Mouse (Mus musculus): ENCODE results near the gene Rerg. TPM values are rescaled to one million over a fixed set of nuclear protein-coding genes. Genes with fewer than 3 reads are reported as not detected.

The Rerg gene
- polyA plus RNA-seq, 1 experiment from 2014 or later: 2.4 TPM

DNA sequence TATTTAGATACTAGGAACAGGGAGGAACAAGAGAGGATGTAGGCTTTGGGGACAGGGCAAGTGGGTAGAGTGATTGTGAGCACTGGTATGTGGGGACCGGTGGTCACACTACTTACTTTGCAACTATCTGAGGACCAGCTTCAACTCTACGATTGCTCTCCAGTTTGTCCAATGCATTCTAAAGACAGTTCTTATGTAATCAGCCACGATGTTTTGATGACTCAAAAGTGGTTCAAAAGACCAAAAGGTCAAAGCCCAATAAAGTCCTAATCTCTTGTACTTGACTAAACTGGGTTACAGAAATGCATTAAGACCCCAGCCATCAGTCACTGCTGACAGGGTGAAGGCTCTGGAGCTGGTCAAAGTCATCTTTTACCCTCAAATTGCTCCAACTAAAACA, 45.3 kb downstream of the Rerg start:
- no peak for ATAC-seq (ENCODE audit: low FRiP score, low read depth)

DNA sequence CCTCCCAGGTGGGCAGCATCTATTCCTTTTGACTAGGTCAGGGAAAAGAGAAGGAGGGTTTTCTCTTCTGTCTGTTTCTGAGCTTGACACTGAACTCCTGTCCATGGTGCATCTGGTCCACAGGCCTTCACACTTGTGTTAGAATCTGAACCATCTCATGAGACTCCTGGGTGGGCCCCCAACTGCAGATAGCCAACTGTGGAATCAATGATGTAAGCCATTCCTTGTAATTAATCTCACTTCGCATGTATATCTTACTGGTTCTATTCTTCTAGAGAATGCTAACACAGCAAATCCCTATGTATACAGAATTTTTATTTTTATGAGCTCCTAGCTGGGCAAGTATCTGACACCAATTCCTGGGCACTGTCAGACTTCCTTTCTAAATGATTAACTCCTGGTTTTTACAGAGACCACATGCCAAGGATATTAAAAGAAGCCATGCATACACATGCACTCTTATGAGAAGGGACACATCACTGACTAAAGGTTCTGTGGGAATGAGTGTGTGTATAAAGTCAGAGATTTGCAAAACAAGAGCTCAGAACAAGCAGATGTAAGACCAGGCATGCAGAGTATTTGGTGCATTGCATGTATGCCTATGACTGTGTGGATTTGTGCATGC, 53.3 kb downstream of the Rerg start:
- Histone ChIP-seq H3K4me3 (no peak overlapping the region), H3K27me3 (replicated peaks) (no peaks in the 10 kb centered on the region), H3K4me1 (no peaks in the 10 kb centered on the region), H3K4me2 (replicated peaks) (no peak overlapping the region), H3K9ac (no peak overlapping the region), H3K36me3 (no peaks in the 10 kb centered on the region), H3K27ac (no peak overlapping the region), H3K9me3 (no peaks in the 10 kb centered on the region)
- WGBS: 89% methylated on average over 1 of the region's 1 CpGs
- ATAC-seq (ENCODE audit: low FRiP score, low read depth): no peak

More for the DNA sequence above, 45.3 kb downstream of the Rerg start:
- Histone ChIP-seq H3K36me3 (no peaks in the 10 kb centered on the region), H3K9ac (no peak overlapping the region), H3K4me3 (no peak overlapping the region), H3K4me2 (replicated peaks) (no peak overlapping the region), H3K27me3 (replicated peaks) (no peaks in the 10 kb centered on the region), H3K9me3 (no peaks in the 10 kb centered on the region), H3K4me1 (peaks cover 7% of the 10 kb centered on the region; the same call in 1 of the 2 replicates), H3K27ac (no peak overlapping the region)
- 81% methylated on average over 3 of the region's 3 CpGs for WGBS

DNA sequence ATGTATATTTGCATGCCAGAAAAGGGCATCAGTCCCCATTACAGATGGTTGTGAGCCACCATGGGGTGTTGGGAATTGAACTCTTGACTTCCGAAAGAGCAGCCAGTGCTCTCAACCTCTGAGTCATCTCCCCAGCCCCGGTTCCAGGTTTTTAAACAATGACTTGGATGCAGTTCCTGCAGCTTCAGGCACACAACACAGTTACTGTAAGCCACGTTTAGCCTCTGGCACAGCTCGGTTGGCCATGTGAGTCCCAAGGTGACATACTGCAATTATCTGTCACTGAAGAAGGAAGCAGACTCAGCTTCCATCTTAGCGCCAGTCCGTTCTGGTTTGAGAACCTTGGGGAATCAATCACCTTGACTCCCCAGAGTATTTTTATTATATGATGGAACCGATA, 55.4 kb downstream of the Rerg start:
- H3K9ac ChIP-seq: no peak overlapping the region
- H3K36me3 ChIP-seq: no peaks in the 10 kb centered on the region
- WGBS: 82% methylated on average over 7 of the region's 7 CpGs
- no peak overlapping the region for H3K27ac ChIP-seq
- H3K9me3 ChIP-seq: no peaks in the 10 kb centered on the region
- no peaks in the 10 kb centered on the region for H3K27me3 ChIP-seq (replicated peaks)
- no peak overlapping the region for H3K4me3 ChIP-seq
- ATAC-seq (ENCODE audit: low FRiP score, low read depth): no peak
- no peak overlapping the region for H3K4me2 ChIP-seq (replicated peaks)
- no peaks in the 10 kb centered on the region for H3K4me1 ChIP-seq

DNA sequence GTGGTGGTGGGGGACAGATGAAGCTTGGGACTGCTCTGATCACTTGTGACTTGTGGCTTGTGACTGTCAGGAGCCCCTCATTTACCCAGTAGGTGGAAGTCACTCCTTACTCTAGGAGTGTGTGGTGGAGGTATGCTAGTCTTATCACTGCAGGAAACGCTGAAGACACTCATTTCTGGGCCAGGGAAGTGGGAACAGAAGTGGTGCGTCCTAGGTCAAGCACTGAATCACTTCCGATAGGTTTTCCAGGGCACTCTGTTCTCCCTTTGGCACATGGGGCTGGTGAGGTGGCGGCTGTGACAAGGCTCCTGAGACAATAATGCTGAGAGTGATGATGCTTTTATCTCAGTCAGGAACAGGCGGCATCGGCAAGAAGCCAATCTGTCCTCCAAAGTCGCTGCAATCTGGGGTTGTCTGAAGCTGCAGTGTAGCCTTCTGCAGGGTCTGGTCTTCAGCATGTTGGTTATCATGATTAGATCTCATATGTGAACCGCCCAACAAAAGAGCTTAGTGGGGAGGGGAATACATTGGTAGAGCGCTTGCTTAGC, 59.0 kb downstream of the Rerg start:
- Histone ChIP-seq H3K9me3 (no peaks in the 10 kb centered on the region), H3K36me3 (no peaks in the 10 kb centered on the region), H3K9ac (no peak overlapping the region), H3K27me3 (replicated peaks) (no peaks in the 10 kb centered on the region), H3K27ac (no peak overlapping the region), H3K4me3 (no peak overlapping the region), H3K4me2 (replicated peaks) (no peak overlapping the region), H3K4me1 (no peaks in the 10 kb centered on the region)
- 90% methylated on average over 9 of the region's 9 CpGs for WGBS
- no peak for ATAC-seq (ENCODE audit: low FRiP score, low read depth)

DNA sequence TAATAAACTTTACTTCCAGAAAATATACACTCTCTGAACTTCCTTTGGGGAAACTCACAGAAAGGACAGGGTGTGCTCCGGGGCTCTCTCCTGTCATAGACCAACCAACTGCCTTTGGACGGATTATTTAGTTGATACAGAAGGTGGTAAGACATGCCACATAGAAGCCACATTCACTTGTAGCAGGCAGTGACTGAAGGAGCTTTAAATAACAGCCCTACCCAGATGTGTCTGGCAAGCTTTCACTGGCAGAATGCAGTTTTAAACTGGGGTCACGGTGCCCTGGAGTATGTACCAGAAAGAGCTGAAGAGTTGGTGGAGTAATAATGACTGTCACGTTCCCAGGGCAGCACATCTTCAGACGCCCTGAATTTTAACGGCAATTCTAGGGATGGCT, 59.5 kb downstream of the Rerg start:
- no peaks in the 10 kb centered on the region for H3K36me3 ChIP-seq
- ATAC-seq (ENCODE audit: low FRiP score, low read depth): no peak
- 85% methylated on average over 6 of the region's 6 CpGs for WGBS

DNA sequence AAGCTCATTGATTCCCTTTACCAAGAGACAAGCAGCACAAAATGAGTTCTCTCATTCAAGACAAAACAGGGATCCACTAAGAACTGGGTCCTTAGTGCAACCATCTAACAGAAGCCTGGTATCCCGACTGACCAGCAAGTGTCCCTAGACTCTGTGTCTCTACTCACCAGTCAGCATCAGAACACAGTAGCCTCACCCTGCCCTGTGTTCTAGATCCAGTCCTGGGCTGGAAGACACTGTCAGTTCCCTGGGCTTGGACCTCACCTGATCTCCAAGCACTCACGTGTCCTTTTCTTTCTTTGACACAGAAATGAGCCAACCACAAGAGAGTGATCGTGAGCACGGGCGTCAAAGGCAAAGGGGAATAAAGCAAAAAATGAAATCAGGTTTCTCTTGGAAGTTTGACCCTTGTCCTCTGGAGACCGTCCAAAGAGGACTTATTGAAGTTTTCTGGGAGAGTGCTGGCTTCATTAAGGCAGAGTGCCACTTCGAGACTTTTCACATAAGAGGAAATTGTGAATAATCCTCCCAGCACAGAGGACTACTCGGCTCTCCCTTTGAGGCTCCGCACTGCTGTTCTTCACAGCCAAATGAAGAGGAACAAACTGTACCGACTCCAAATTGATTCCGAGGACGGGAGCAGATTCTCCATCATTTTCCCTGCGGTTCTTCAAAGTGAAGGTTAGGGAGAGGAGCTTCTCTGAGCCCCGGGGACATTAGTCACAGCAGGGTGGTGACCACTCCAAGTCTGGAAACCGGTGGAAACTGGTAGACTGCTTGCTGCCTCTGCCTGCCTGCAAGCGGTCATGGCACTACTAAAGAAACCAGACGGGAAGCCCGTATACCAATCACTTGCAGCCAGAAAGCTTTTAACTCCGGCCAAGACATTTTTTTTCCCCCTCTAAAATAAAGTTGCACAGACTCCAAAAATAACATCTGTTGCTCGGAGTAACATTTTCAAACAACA, 60.2 kb downstream of the Rerg start:
- Histone ChIP-seq H3K27ac (no peak overlapping the region), H3K27me3 (replicated peaks) (no peaks in the 10 kb centered on the region), H3K9ac (no peak overlapping the region), H3K9me3 (no peaks in the 10 kb centered on the region), H3K4me3 (no peak overlapping the region), H3K36me3 (no peaks in the 10 kb centered on the region), H3K4me1 (no peaks in the 10 kb centered on the region), H3K4me2 (replicated peaks) (no peak overlapping the region)
- WGBS: 85% methylated on average over 20 of the region's 20 CpGs
- no peak for ATAC-seq (ENCODE audit: low FRiP score, low read depth)

More for the DNA sequence above, 59.5 kb downstream of the Rerg start:
- H3K9me3 ChIP-seq: no peaks in the 10 kb centered on the region
- H3K4me1 ChIP-seq: no peaks in the 10 kb centered on the region
- H3K4me3 ChIP-seq: no peak overlapping the region
- no peak overlapping the region for H3K9ac ChIP-seq
- no peak overlapping the region for H3K4me2 ChIP-seq (replicated peaks)
- no peaks in the 10 kb centered on the region for H3K27me3 ChIP-seq (replicated peaks)
- H3K27ac ChIP-seq: no peak overlapping the region

DNA sequence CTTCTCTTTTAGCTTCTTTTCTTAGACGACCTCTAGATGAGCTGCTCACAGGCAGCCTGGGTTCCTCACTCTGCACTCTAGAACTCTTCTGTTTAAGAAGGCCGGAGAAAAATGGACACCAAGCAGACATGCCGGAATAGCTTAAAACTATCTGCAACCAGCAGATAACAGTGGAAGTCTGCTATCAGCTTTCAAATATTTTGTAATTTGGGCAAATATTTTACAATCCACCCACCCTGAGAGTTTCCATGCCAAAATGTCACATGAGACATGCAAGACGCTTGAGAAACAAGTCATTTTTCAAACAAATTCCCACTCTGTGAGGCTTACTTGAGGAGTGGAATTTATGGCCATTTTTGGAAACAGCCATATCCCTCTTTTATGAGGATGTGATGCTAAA, 65.0 kb downstream of the Rerg start:
- ATAC-seq (ENCODE audit: low FRiP score, low read depth): no peak
- Histone ChIP-seq H3K9me3 (no peaks in the 10 kb centered on the region), H3K36me3 (no peaks in the 10 kb centered on the region), H3K4me3 (no peak overlapping the region), H3K4me2 (replicated peaks) (no peak overlapping the region), H3K27ac (no peak overlapping the region), H3K9ac (no peak overlapping the region), H3K4me1 (no peaks in the 10 kb centered on the region), H3K27me3 (replicated peaks) (no peaks in the 10 kb centered on the region)
- 83% methylated on average over 4 of the region's 4 CpGs for WGBS

DNA sequence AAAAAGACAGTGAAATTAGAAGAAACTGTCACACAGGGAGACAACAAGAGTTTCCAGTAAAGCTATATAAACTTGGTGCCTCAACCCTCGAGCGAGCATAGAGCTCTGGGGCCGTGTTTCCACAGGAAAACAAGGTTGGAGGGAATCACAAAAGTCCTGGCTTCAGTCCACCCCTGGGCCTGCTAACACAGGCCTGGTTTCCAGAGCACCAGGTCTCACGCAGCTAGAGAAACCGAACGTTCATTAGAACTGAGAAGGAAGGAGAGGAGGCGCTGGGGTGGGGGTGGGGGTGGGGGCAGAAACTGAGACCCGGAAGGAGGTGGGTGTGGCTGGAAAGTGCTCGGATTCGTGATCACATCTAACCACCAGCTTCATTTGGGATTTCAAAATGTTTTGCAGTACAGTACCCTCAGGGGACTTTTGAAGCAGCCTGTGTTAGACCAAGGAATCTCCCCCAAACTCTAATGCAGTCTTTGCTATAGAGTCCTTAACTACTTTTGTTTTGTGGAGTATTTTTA, 67.6 kb downstream of the Rerg start:
- no peaks in the 10 kb centered on the region for H3K9me3 ChIP-seq
- 65% methylated on average over 10 of the region's 10 CpGs for WGBS
- no peak for ATAC-seq (ENCODE audit: low FRiP score, low read depth)
- no peak overlapping the region for H3K27ac ChIP-seq
- H3K4me1 ChIP-seq: no peaks in the 10 kb centered on the region
- no peaks in the 10 kb centered on the region for H3K27me3 ChIP-seq (replicated peaks)
- no peak overlapping the region for H3K4me3 ChIP-seq
- H3K9ac ChIP-seq: no peak overlapping the region
- no peaks in the 10 kb centered on the region for H3K36me3 ChIP-seq
- no peak overlapping the region for H3K4me2 ChIP-seq (replicated peaks)

DNA sequence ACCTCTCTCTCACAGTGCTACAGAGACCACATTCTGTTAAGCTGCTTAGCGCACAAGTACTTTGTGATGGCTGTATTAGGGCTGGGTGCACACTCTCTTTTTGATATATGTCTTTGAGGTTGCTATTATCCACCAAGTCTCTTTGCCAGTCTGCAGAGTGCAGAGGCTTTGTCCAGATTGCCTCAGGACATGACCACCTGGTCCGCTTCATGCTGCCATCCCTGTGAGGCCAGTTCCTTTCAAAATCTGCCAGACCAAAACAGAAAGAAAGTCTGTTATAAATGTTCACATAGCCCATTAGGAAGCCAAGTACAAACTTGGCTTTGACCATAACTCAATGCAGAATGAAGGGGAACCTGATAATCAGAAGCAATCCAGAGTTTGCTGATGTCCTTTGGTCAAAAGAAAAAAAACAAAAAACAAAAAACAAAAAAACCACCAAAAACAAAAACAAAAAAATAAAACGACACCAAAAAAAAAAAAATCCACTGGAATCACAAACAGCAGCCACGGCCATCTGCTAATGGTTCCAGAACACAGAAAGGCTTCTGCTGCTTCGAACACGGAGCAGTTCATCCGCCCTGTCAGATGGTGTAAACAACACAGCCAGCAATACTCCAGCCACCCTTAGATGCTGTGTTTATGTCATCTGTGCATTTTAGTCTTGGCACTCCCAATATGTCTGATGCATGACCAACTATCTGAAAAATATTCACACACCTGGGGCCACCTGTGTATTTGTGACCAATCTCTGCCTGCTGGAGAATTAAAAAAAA, 68.2 kb downstream of the Rerg start:
- WGBS: 81% methylated on average over 7 of the region's 7 CpGs
- H3K27me3 ChIP-seq (replicated peaks): no peaks in the 10 kb centered on the region
- no peak overlapping the region for H3K4me2 ChIP-seq (replicated peaks)
- H3K4me3 ChIP-seq: no peak overlapping the region
- no peaks in the 10 kb centered on the region for H3K4me1 ChIP-seq
- H3K36me3 ChIP-seq: no peaks in the 10 kb centered on the region
- H3K9me3 ChIP-seq: no peaks in the 10 kb centered on the region
- H3K9ac ChIP-seq: no peak overlapping the region
- no peak for ATAC-seq (ENCODE audit: low FRiP score, low read depth)
- no peak overlapping the region for H3K27ac ChIP-seq

DNA sequence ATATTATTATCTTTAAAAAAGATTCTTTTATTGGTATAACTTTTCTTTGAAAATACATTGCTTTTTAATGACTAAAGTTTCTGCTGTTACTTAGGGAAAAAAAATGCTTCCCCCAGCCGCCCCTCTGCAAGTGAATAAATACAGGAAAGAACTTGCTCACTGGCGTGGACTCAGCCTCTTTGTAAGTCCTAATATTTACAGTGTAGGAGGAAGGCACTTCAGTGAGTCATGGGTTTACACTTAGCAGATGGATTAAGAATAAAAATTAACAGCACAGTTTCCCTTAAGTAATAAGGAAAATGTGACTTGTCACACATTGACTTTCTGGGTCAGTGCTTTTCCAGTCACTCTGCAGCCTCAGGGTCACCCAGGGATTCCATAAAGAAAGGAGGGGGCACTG, 70.0 kb downstream of the Rerg start:
- no peaks in the 10 kb centered on the region for H3K4me1 ChIP-seq
- H3K36me3 ChIP-seq: no peaks in the 10 kb centered on the region
- H3K4me2 ChIP-seq (replicated peaks): no peak overlapping the region
- H3K27ac ChIP-seq: no peak overlapping the region
- no peak for ATAC-seq (ENCODE audit: low FRiP score, low read depth)
- H3K9me3 ChIP-seq: no peaks in the 10 kb centered on the region
- H3K4me3 ChIP-seq: no peak overlapping the region
- WGBS: 65% methylated on average over 2 of the region's 2 CpGs
- H3K27me3 ChIP-seq (replicated peaks): no peaks in the 10 kb centered on the region
- H3K9ac ChIP-seq: no peak overlapping the region

DNA sequence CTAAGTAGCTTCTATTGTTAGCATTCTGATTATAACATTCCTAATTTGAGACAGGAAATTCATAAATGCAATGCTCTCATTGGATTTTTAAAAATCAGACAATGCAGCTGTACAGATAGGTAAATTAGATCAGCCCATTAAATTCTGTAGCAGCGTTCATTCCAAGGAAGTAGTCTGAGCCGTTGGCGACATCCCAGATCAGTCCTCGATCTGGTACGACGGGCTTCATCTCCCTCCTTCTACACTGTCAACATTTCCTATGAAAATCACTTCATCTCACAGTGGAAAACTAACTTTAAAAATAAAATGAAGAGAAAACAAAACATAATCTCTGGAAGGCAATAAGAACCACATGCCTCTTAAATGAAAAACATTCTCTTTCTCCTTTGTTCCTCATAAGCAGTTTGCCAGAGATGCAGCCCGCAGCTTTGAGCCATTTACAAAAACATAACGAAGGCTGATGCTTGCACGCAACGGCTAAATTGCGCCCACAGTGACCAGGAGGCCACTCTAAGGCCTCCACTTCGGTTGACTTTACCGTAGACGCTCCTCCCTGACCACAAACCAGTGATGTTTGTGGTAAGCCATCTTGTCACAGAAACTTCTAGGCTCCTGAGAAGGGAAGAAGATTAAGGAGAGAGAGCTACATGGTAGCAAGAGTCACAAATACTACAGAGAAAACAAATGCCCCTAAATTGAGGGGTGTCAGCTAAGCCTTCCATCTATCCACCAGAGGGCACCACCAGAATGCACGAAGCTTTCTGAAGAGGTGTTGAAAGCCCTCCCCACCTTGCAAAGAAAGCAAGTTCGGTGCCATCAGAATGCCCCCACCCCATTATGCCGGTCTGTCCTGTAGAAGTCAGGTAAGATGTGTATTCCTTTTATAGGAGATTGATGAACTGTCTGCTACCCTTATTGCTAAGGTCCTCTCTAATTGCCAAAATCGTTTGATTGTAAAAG, 71.8 kb downstream of the Rerg start:
- H3K36me3 ChIP-seq: no peaks in the 10 kb centered on the region
- no peak overlapping the region for H3K4me3 ChIP-seq
- H3K9me3 ChIP-seq: no peaks in the 10 kb centered on the region
- no peak overlapping the region for H3K4me2 ChIP-seq (replicated peaks)
- 80% methylated on average over 18 of the region's 18 CpGs for WGBS
- no peak overlapping the region for H3K9ac ChIP-seq
- no peak for ATAC-seq (ENCODE audit: low FRiP score, low read depth)
- no peak overlapping the region for H3K27ac ChIP-seq
- H3K4me1 ChIP-seq: no peaks in the 10 kb centered on the region
- no peaks in the 10 kb centered on the region for H3K27me3 ChIP-seq (replicated peaks)
